Mouse (Mus musculus): ENCODE data around the gene Dpp4.

Dpp4 gene

GRCm38 (mm10) chr2:62412081-62412821 lies at the start of gene Dpp4:
Gene Dpp4 (minus strand): TSS chr2:62412231.
- in situ Hi-C loops (cut with MboI, MseI), result no loop called here

DNA sequence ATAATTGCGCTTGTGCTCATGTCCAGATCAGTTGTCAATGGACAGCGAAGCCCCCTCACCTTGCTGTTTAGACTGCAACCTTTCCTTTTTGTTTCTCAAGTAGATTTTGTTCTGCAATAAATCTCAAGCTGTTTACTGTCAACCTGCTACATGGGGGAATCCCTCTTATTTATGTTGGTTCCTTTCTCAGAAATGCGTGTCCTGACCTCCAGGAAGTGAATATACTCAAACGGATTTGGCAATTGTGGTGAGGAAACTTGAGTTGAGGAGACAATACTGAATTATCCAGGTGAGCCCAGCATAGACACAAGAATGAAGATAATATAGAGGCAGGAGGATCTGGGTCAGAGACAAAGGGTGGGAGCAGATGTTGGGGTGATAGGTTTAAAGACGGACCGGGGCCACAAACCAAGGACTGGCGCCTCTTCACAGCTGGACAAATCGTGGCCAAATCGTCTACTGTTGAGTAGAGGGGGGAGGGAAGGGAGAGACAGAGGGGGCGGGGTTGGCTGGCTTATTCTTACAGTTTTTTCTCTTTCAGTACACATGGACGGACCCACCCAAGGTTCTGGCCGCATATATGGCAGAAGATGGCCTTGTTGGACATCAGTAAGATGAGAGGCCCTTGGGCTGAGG lies 48.9 kb upstream of the Dpp4 start:
- in situ Hi-C loops (cut with MboI, MseI), result loop anchor here (10.0 to 25.0 kb wide), 2 partner anchors 194 to 649 kb away; partner anchors contain the start of gene Tbr1

GRCm38 (mm10) chr2:62460231-62460710 lies 48.2 kb upstream of the Dpp4 start:
- in situ Hi-C loops (cut with MboI, MseI), result loop anchor here (10.0 to 25.0 kb wide), 2 partner anchors 195 to 648 kb away; partner anchors contain the start of gene Tbr1

DNA sequence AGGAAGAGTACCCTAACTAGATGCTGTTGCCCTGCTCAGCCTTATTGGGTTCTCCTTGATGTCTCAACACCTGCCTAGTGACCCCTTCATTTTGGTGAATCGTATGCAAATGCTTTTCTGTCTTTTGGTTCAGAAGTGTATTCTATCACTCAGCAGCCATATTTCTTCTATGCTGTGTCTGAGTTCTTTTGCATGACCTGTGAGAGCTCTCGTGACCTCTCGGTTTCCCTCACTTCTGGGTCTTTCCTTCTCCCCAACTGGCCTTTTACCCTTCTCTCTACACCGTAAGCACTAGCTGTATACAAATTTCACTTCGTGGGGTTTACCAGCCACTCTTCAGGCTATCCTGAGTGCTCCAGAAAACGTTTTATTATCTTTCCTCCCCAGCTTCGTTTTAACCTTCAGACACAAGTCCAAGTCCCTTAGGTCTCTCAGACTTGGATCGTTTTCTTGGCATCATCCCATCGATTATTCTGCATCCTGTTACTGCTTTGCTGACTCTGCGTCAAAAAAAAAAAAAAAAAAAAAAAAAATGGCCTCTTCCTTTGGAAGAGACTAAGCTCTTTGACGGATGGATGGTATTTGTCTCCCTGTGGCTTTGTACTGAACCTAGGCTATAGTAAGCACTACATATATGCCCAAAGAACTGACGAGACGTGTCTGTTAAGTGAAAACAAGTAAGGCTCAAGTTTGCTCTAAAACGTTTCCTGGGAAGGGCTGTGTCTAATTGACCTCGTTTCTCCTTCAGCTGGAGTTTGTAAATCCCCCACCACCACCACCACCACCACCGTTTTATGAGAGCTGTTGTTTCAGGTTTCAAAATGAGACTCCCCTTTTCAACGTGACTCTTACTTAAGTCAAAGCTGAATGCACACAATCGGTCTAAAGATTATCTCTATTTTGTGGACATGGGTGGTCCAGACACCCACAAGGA lies 47.5 kb upstream of the Dpp4 start:
- in situ Hi-C loops (cut with MboI, MseI), result loop anchor here (10.0 to 25.0 kb wide), 2 partner anchors 195 to 647 kb away; partner anchors contain the start of gene Tbr1

- in situ Hi-C loops (cut with MboI, MseI), result loop anchor here (25.0 kb wide), 1 partner anchor 646 kb away; the partner anchor contains the start of gene Tbr1
Observed at GRCm38 (mm10) chr2:62458070-62458469, 46.0 kb upstream of the Dpp4 start.

GRCm38 (mm10) chr2:62454991-62455390 lies 43.0 kb upstream of the Dpp4 start:
- in situ Hi-C loops (cut with MboI, MseI), result loop anchor here (25.0 kb wide), 1 partner anchor 643 kb away; the partner anchor contains the start of gene Tbr1

GRCm38 (mm10) chr2:62454033-62454432 lies 42.0 kb upstream of the Dpp4 start:
- in situ Hi-C loops (cut with MboI, MseI), result loop anchor here (25.0 kb wide), 1 partner anchor 642 kb away; the partner anchor contains the start of gene Tbr1

GRCm38 (mm10) chr2:62450364-62450763 lies 38.3 kb upstream of the Dpp4 start:
- in situ Hi-C loops (cut with MboI, MseI), result loop anchor here (25.0 kb wide), 1 partner anchor 638 kb away; the partner anchor contains the start of gene Tbr1

GRCm38 (mm10) chr2:62449692-62450346 lies 37.8 kb upstream of the Dpp4 start:
- in situ Hi-C loops (cut with MboI, MseI), result loop anchor here (25.0 kb wide), 1 partner anchor 638 kb away; the partner anchor contains the start of gene Tbr1

GRCm38 (mm10) chr2:62440802-62441544 lies 28.9 kb upstream of the Dpp4 start:
- in situ Hi-C loops (cut with MboI, MseI), result no loop called here

- in situ Hi-C loops (cut with MboI, MseI), result no loop called here
Observed at GRCm38 (mm10) chr2:62440083-62440482, 28.1 kb upstream of the Dpp4 start.

- in situ Hi-C loops (cut with MboI, MseI), result no loop called here
Observed at GRCm38 (mm10) chr2:62431245-62431795, 19.3 kb upstream of the Dpp4 start.

- in situ Hi-C loops (cut with MboI, MseI), result no loop called here
Observed at GRCm38 (mm10) chr2:62425941-62426340, 13.9 kb upstream of the Dpp4 start.

- in situ Hi-C loops (cut with MboI, MseI), result no loop called here
Observed at GRCm38 (mm10) chr2:62423343-62423776, 11.3 kb upstream of the Dpp4 start.

DNA sequence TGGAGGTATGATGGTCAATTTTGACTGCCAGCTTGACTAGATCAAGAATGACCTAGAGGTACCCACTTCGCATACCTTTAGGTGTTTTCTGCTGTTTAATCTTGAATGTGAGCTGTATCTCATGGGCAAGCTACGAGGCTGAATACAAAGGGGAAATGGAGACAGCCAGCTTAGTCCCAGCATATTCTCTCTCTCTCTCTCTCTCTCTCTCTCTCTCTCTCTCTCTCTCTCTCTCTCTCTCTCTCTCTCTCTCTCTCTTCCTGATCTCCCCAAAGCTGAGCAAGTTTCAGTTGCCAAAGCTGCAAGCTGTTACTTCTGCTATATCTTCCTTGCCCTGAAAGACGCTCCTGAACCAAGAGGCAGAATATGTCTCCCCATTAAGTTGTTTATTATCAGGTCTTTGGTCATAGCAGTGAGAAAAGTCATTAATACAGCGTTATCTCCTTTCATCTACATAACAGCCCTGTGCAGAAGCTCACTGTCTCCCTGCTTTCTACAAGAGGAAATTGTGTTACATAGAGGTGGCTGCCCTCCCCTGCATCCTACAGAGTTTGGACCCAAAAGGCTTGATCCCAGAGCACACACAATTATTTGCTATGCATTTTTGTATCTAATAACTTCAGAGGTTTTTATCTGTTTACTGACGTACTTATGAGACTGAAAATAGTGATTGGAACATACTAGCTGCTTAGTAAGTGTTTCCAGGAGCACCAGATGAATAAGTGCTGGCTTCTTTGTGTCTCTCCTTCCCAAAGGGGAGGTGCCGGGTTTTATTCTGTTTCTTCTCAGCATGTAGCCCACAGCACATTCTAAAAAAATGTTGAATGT lies 10.7 kb upstream of the Dpp4 start:
- in situ Hi-C loops (cut with MboI, MseI), result no loop called here

DNA sequence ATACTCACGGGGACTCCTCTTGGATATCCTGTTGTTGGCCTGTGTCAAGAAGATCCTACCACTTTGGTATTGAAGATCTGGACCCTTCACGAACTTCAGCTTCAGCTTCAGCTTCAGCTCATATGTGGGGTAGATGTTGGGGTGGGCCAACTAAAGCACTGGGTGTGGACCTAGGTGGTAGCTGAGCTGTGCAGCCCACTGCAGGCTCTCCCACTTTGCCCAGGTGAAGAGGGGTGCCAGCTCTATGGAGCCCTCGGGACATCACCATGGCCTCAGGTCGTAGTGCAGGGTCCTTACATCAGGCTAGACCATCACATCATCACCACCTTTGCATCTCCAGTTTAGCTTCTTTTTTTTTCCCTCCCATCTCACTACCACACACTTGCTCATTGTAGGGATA lies 9.2 kb upstream of the Dpp4 start:
- in situ Hi-C loops (cut with MboI, MseI), result no loop called here

DNA sequence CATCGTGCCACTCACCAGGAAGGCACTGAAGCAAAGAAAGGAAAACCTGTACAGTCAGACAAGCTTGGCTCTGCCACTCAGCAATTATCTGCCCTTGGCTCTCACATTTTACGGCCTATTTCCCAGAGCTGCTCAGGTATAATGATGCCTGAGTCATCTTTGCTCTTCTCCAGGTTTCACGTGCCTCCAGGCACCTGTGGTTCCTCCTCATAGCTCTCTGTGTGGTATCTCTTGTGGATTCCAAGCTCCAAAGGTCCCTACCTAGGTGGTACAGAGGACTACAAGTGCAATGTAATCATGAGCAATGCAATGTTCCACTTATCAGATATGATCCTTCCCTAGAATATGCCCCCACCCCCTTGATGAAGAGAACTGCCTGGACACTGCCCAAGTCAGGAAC lies 8.0 kb upstream of the Dpp4 start:
- in situ Hi-C loops (cut with MboI, MseI), result no loop called here

DNA sequence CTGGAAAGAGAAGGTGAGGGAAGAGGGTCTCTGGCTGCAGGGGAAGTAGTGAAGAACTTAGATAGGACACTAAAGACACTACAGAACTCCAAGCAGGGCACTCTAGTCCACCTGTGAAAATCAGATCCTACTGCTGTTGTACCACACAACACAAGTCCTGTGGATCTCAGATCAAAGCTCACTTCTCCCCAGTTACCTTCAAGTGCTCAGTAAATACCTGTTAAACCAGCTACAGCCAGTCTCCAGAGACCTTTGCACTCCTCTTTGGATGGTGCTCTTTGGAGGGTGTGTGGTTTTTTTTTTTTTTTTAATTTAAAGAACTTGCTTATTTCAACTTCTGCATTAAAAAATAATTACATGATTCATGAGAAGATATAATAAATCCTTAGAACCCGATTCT lies 5.2 kb upstream of the Dpp4 start:
- in situ Hi-C loops (cut with MboI, MseI), result no loop called here
